Mouse (Mus musculus): Measurements from ENCODE around the gene Eif3k. TPM values are rescaled to one million over a fixed set of nuclear protein-coding genes. Genes with fewer than 3 reads are reported as not detected.
A peak's percentile ranks its signal among the peaks of the same experiment; 100 is the strongest.

Gene Eif3k
- total and polyA plus RNA-seq, 3 experiments = 545 to 671 TPM; not detected in 1

DNA sequence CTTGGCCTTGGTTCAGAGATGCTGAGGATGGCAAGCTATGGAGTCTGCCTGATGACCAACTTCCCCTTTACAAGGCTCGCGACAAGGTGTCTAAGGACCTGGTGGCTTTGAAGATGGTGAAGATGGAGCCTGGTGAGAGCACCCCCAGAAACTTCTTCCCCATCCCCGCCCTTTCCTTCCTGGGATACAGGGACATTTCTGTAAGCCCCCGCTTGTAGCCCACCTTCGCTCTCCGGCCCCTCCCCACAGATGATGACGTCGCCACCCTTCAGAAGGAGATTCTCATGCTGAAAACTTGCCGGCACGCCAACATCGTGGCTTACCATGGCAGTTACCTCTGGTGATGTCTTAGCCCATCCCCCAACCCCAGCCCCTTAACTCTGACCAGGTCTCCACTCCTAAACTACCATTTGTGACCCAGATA, 1.5 kb upstream of the Eif3k start:
- Histone ChIP-seq H3K9me3 (replicated peaks; ENCODE audit: insufficient read depth, low read length) (no peaks in the 10 kb centered on the region), H3K27ac (ENCODE audit: control insufficient read depth, low read depth, low read length) (peak overlapping the region; percentile 94), H3K36me3 (ENCODE audit: control insufficient read depth in 1 of 2, insufficient read depth in 2 of 2, low read length in 2 of 2) (peaks cover 2 to 15% of the 10 kb centered on the region in 2 experiments; a peak in 3 of 4 replicates), H3K79me2 (ENCODE audit: control insufficient read depth, insufficient read depth, low read length, poor library complexity) (peaks cover 27% of the 10 kb centered on the region), H3K27me3 (ENCODE audit: control insufficient read depth in 1 of 2, insufficient read depth in 2 of 2, low read length in 2 of 2) (no peaks in the 10 kb centered on the region), H3K9ac (ENCODE audit: control insufficient read depth, low read depth, low read length, poor library complexity, severe bottlenecking) (peak overlapping the region; percentile 86), H3K4me3 (ENCODE audit: control insufficient read depth in 1 of 2, insufficient read depth in 1 of 2, low read depth in 2 of 2, low read length in 2 of 2) (peak overlapping the region; percentile 67 to 69), H3K4me1 (ENCODE audit: control insufficient read depth in 1 of 2, insufficient read depth in 2 of 2, low read length in 2 of 2) (peaks cover 0 to 20% of the 10 kb centered on the region in 2 experiments; a peak in 2 of 4 replicates)
- DNase-seq (ENCODE audit: low read depth, low spot score) = peak; percentile 86
- TF ChIP-seq MEF2A (IDR thresholded peaks at IDR 0.05; ENCODE audit: extremely low read depth, insufficient replicate concordance, low read depth, low read length, poor library complexity, severe bottlenecking) (no peak), RCOR1 (IDR thresholded peaks at IDR 0.05; ENCODE audit: low read depth, low read length) (no peak), SIN3A (IDR thresholded peaks at IDR 0.05; ENCODE audit: low read length) (0 out of 2 replicates have a peak, but pooled peaks have one; percentile 17), POLR2AphosphoS5 (IDR thresholded peaks at IDR 0.05; ENCODE audit: borderline replicate concordance, low read depth, low read length) (no peak), MYB (IDR thresholded peaks at IDR 0.05; ENCODE audit: low read depth, low read length) (no peak), TAL1 (IDR thresholded peaks at IDR 0.05; ENCODE audit: low read length) (no peak), SMC3 (IDR thresholded peaks at IDR 0.05; ENCODE audit: low read depth, low read length) (no peak), POLR2A (IDR thresholded peaks at IDR 0.05; ENCODE audit: control insufficient read depth in 1 of 2, insufficient read depth in 1 of 2, low read depth in 1 of 2, low read length in 2 of 2, poor library complexity in 1 of 2) (peak; percentile 22 to 64; a peak in 1 of 4 replicates), CHD2 (IDR thresholded peaks at IDR 0.05; ENCODE audit: low read length) (peak; percentile 42; the same call in 1 of the 2 replicates), TBP (IDR thresholded peaks at IDR 0.05; ENCODE audit: low read depth, low read length) (peak; percentile 71), E2F4 (IDR thresholded peaks at IDR 0.05; ENCODE audit: borderline replicate concordance, low read depth, low read length) (no peak)

DNA sequence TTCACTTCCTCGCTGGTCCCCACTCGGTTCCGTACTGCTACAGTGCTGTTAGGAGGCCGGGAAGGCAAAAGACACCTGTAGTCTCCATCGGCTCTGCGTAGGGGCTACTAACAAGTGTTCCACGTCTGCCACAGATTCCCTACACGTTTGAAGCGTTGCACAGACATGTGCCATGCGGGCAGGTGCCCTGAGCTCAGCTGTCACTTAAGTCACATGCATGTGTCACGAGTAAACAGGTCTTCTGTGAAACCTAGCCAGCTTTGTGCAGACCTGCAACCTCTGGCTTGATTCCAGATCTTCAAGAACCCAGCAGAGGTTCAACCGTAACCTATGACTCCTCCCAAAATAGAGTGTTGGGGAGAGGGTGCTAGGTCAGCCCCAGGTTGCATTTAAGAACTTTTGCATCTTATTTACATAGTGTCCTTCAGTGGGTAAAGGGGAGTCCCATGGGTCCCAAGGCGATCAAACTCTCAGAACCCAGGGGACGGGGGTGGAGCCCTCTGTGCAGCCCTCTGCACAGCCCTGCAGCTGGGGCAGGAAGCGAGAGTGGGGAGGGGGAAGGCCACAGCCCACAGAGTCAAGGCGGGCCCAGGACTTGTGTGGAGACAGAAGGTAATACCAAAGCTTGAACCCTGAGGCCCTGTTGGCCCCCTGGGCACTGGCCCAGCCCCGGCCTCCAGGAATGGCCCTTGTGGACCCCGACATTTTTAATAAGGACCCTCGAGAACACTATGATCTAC, 780 bp upstream of the Eif3k start:
- H3K9me3 ChIP-seq (replicated peaks; ENCODE audit: insufficient read depth, low read length) = no peaks in the 10 kb centered on the region
- peaks cover 3 to 15% of the 10 kb centered on the region in 2 experiments; a peak in 3 of 4 replicates for H3K36me3 ChIP-seq (ENCODE audit: control insufficient read depth in 1 of 2, insufficient read depth in 2 of 2, low read length in 2 of 2)
- peaks cover 27% of the 10 kb centered on the region for H3K79me2 ChIP-seq (ENCODE audit: control insufficient read depth, insufficient read depth, low read length, poor library complexity)
- H3K4me3 ChIP-seq (ENCODE audit: control insufficient read depth in 1 of 2, insufficient read depth in 1 of 2, low read depth in 2 of 2, low read length in 2 of 2) = peak overlapping the region; percentile 67 to 69
- no peaks in the 10 kb centered on the region for H3K27me3 ChIP-seq (ENCODE audit: control insufficient read depth in 1 of 2, insufficient read depth in 2 of 2, low read length in 2 of 2)
- peaks cover 0 to 20% of the 10 kb centered on the region in 2 experiments; a peak in 2 of 4 replicates for H3K4me1 ChIP-seq (ENCODE audit: control insufficient read depth in 1 of 2, insufficient read depth in 2 of 2, low read length in 2 of 2)
- H3K9ac ChIP-seq (ENCODE audit: control insufficient read depth, low read depth, low read length, poor library complexity, severe bottlenecking) = peak overlapping the region; percentile 86
- peak overlapping the region; percentile 94 for H3K27ac ChIP-seq (ENCODE audit: control insufficient read depth, low read depth, low read length)
- peak; percentile 84 for DNase-seq (ENCODE audit: low read depth, low spot score)
- peak; percentile 48; the same call in 1 of the 2 replicates for TF ChIP-seq BHLHE40 (IDR thresholded peaks at IDR 0.05; ENCODE audit: borderline replicate concordance, low read depth, low read length)
- peak; percentile 49 for TF ChIP-seq MAZ (IDR thresholded peaks at IDR 0.05; ENCODE audit: low read depth, low read length)
- TF ChIP-seq ETS1 (IDR thresholded peaks at IDR 0.05; ENCODE audit: low read depth, low read length) = peak; percentile 43; the same call in 1 of the 2 replicates
- peak; percentile 38 for TF ChIP-seq SIN3A (IDR thresholded peaks at IDR 0.05; ENCODE audit: low read length)
- TF ChIP-seq MAX (IDR thresholded peaks at IDR 0.05; ENCODE audit: low read length) = peak; percentile 79
- no peak for TF ChIP-seq HCFC1 (IDR thresholded peaks at IDR 0.05; ENCODE audit: low read depth, low read length)
- TF ChIP-seq E2F4 (IDR thresholded peaks at IDR 0.05; ENCODE audit: borderline replicate concordance, low read depth, low read length) = no peak
- TF ChIP-seq MYC (IDR thresholded peaks at IDR 0.05; ENCODE audit: low read depth, low read length) = 0 out of 2 replicates have a peak, but pooled peaks have one; percentile 61
- peak; percentile 91 for TF ChIP-seq MXI1 (IDR thresholded peaks at IDR 0.05; ENCODE audit: low read depth, low read length)
- TF ChIP-seq TCF12 (IDR thresholded peaks at IDR 0.05; ENCODE audit: low read depth, low read length) = peak; percentile 17; the same call in 1 of the 2 replicates

All from MEL (cell line).